Mouse (Mus musculus) liver, embryonic 14.5 days (tissue): ENCODE data around the gene Ppm1n. TPM values are rescaled to one million over a fixed set of nuclear protein-coding genes. Genes with fewer than 3 reads are reported as not detected.

Experiments
- ATAC-seq: fragments of 200-750 bp; cut with Nextera tagmentation; 2 replicates; pipeline ENCODE4 v1.8.0; 2017; ENCODE audit warnings: moderate number of reproducible peaks, mild to moderate bottlenecking, moderate library complexity; ENCODE audit not compliant: insufficient read depth
- DNase-seq, 3 experiments: peaks; one replicate each; pipeline ENCODE4 v3.0.0-alpha.2; 2012 to 2013; ENCODE audit warnings: low read depth in 3 of 3, low spot score in 3 of 3
- H3K27ac ChIP-seq: fragments of 300-500 bp; sonication (generic); 2 replicates; pipeline ENCODE4 v1.5.1; 2014; ENCODE audit warnings: moderate library complexity, mild to moderate bottlenecking, control low read depth, inconsistent platforms
- H3K27me3 ChIP-seq: fragments of 300-500 bp; sonication (generic); 2 replicates; pipeline ENCODE4 v1.6.1; 2014; ENCODE audit warnings: mild to moderate bottlenecking, low read length, moderate library complexity; ENCODE audit not compliant: control insufficient read depth, insufficient read depth
- H3K36me3 ChIP-seq: fragments of 300-500 bp; sonication (generic); replicated peaks from 2 replicates; pipeline ENCODE4 v1.6.1; 2014; ENCODE audit warnings: low read depth; ENCODE audit not compliant: control insufficient read depth, insufficient read depth
- H3K4me1 ChIP-seq, 2 experiments: fragments of 200-500 bp in 1 of 2; fragments of 300-500 bp in 1 of 2; sonication (generic) in 1 of 2; replicated peaks; 2 replicates each; pipeline ENCODE4 v1.6.1; 2012 to 2014; ENCODE audit warnings: antibody characterized with exemption in 1 of 2, inconsistent platforms in 1 of 2, low read length in 1 of 2; ENCODE audit not compliant: control insufficient read depth in 2 of 2, insufficient read depth in 2 of 2
- H3K4me2 ChIP-seq: fragments of 300-500 bp; sonication (generic); 2 replicates; pipeline ENCODE4 v1.6.1; 2014; ENCODE audit warnings: low read depth, mild to moderate bottlenecking, control low read depth, moderate library complexity
- H3K4me3 ChIP-seq, 2 experiments: fragments of 200-500 bp in 1 of 2; fragments of 300-500 bp in 1 of 2; sonication (generic) in 1 of 2; 2 replicates each; pipeline ENCODE4 v1.5.1; 2012 to 2014; ENCODE audit warnings: low read depth in 2 of 2, low read length in 2 of 2, mild to moderate bottlenecking in 2 of 2, control low read depth in 1 of 2, inconsistent platforms in 1 of 2, moderate library complexity in 1 of 2; ENCODE audit not compliant: insufficient read depth in 1 of 2
- H3K9ac ChIP-seq: fragments of 300-500 bp; sonication (generic); replicated peaks from 2 replicates; pipeline ENCODE4 v1.6.1; 2014; ENCODE audit warnings: mild to moderate bottlenecking, control low read depth, moderate library complexity
- H3K9me3 ChIP-seq: fragments of 300-500 bp; sonication (generic); 2 replicates; pipeline ENCODE4 v1.6.1; 2016; ENCODE audit warnings: low read length, mixed read lengths; ENCODE audit not compliant: control insufficient read depth
- CTCF ChIP-seq: IDR thresholded peaks from 2 replicates; pipeline ENCODE4 v1.5.1; 2016; ENCODE audit warnings: antibody characterized with exemption, low read depth, control low read depth
- EP300 ChIP-seq: IDR thresholded peaks from 2 replicates; pipeline ENCODE4 v1.6.1; 2016; ENCODE audit warnings: antibody characterized with exemption, low read depth
- WGBS: fragments of 180-500 bp; shearing (Covaris S2); extraction: QIAGEN DNeasy Blood & Tissue Kit; methylation state at CpG from one replicate; pipeline ENCODE4 v1.1.7; 2014; ENCODE audit not compliant: insufficient replicate concordance; 5-methylcytosine and 5-hydroxymethylcytosine counted together
- polyA plus RNA-seq, 2 experiments: library from polyadenylated mRNA; depleted of rRNA in 1 of 2; stranded (reverse) in 1 of 2; unstranded in 1 of 2; fragments of >200 nt; fragmentation: Nextera tagmentation in 1 of 2; extraction: Ambion mirVana in 1 of 2; gene quantifications; 2 replicates each; pipeline versions ENCODE4 v1.2.1 to v1.2.3; 2012 to 2014

Ppm1n gene
- polyA plus RNA-seq, 2 experiments = 0.04 TPM; not detected in 1

- H3K4me1 ChIP-seq = peaks cover 6 to 11% of the 10 kb centered on the region in 2 experiments; a peak in 3 of 4 replicates
- H3K4me2 ChIP-seq = no peak overlapping the region
Observed at GRCm38 (mm10) chr7:19305413-19305735, 25.5 kb upstream of the Ppm1n start.

DNA sequence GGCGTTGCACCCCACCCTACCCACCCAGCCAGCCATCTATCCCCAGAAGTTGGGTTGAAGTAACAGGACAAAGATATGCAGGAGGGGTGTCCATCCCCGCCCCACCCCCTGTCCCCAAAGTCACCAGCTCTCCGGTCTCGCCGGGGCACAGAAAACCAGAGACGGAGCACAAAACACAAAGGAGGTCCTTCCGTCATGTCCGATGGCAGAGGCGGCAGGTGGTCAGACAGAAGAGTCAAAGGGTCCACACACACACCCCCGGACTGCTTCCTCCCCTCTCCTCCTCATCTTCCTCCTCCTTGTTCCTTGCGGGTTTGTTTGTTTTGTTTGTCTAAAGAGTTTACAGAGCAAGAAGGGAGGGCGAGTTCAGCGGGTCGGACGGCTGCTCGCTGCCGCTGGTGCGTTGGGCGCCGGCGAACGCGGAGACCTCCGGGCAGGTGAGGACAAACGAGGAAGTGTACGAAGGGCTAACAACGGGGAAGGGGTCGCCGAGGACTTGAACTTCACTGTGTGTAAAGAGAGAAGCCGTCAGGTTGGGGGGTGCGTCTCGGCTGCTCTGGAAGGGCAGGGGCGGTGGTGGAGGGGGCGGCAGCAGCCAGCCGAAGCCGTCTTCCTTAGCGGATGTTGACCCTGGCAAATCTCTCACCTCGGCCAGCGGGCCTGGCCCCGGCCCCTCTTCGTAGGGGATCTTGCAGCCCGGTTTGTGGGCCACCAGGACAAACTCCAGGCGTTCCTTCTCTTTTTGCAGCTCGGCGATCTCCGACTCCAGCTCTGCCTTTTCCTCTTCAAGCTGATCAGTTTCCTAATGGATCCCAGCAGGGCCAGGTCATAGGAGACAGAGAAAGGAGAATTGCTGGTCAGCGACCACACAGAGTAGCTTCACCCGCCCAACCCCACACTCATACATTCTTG lies 24.9 kb upstream of the Ppm1n start:
- H3K4me2 ChIP-seq = peak overlapping the region; percentile 26
- H3K36me3 ChIP-seq = no peaks in the 10 kb centered on the region
- no peak for ATAC-seq
- H3K27me3 ChIP-seq = peaks cover 71% of the 10 kb centered on the region
- WGBS = 2% methylated on average over 48 of the region's 48 CpGs
- no peak for TF ChIP-seq CTCF
- no peak for TF ChIP-seq EP300
- H3K9ac ChIP-seq = no peak overlapping the region
- DNase-seq = no peak
- no peak overlapping the region for H3K27ac ChIP-seq
- H3K4me1 ChIP-seq = peaks cover 6 to 11% of the 10 kb centered on the region in 2 experiments; a peak in 3 of 4 replicates
- H3K4me3 ChIP-seq = peak overlapping the region in 1 of 2 experiments; percentile 10; a peak in 2 of 4 replicates
- no peaks in the 10 kb centered on the region for H3K9me3 ChIP-seq

More at GRCm38 (mm10) chr7:19305413-19305735, 25.5 kb upstream of the Ppm1n start:
- no peak for ATAC-seq
- Histone ChIP-seq H3K9me3 (no peaks in the 10 kb centered on the region), H3K27ac (no peak overlapping the region), H3K4me3 (no peak overlapping the region), H3K36me3 (no peaks in the 10 kb centered on the region), H3K9ac (no peak overlapping the region), H3K27me3 (peaks cover 71% of the 10 kb centered on the region)
- TF ChIP-seq EP300 (no peak), CTCF (no peak)
- WGBS = 9% methylated on average over 6 of the region's 6 CpGs
- no peak for DNase-seq

- Histone ChIP-seq H3K4me3 (no peak overlapping the region), H3K36me3 (no peaks in the 10 kb centered on the region), H3K4me2 (peak overlapping the region; percentile 28; the same call in 1 of the 2 replicates), H3K9ac (no peak overlapping the region), H3K4me1 (peaks cover 5 to 6% of the 10 kb centered on the region in 2 experiments; a peak in 3 of 4 replicates), H3K9me3 (no peaks in the 10 kb centered on the region), H3K27me3 (peaks cover 64% of the 10 kb centered on the region), H3K27ac (no peak overlapping the region)
- WGBS = 2% methylated on average over 16 of the region's 16 CpGs
- ATAC-seq = no peak
- DNase-seq = no peak
- TF ChIP-seq CTCF = peak; percentile 94
- no peak for TF ChIP-seq EP300
Observed at GRCm38 (mm10) chr7:19303770-19304169, 23.9 kb upstream of the Ppm1n start.

- Histone ChIP-seq H3K4me3 (no peak overlapping the region), H3K27ac (no peak overlapping the region), H3K9me3 (no peaks in the 10 kb centered on the region), H3K9ac (no peak overlapping the region), H3K4me1 (peaks cover 1 to 3% of the 10 kb centered on the region in 2 experiments; a peak in 2 of 4 replicates), H3K36me3 (no peaks in the 10 kb centered on the region), H3K4me2 (no peak overlapping the region), H3K27me3 (peaks cover 64% of the 10 kb centered on the region)
- DNase-seq = no peak
- no peak for TF ChIP-seq EP300
- TF ChIP-seq CTCF = no peak
- WGBS = 72% methylated on average over 12 of the region's 12 CpGs
- no peak for ATAC-seq
Observed at GRCm38 (mm10) chr7:19303046-19303305, 23.1 kb upstream of the Ppm1n start.

GRCm38 (mm10) chr7:19302264-19303045 lies 22.6 kb upstream of the Ppm1n start:
- no peak overlapping the region for H3K4me2 ChIP-seq
- DNase-seq = no peak

More at GRCm38 (mm10) chr7:19302264-19303045, 22.6 kb upstream of the Ppm1n start:
- no peak for ATAC-seq
- Histone ChIP-seq H3K36me3 (no peaks in the 10 kb centered on the region), H3K4me1 (peaks cover 0 to 3% of the 10 kb centered on the region in 2 experiments; a peak in 1 of 4 replicates), H3K9me3 (no peaks in the 10 kb centered on the region), H3K4me3 (no peak overlapping the region), H3K27ac (no peak overlapping the region), H3K27me3 (peaks cover 63% of the 10 kb centered on the region), H3K9ac (no peak overlapping the region; the same call in 1 of the 2 replicates)
- TF ChIP-seq CTCF = no peak
- no peak for TF ChIP-seq EP300
- 36% methylated on average over 13 of the region's 13 CpGs for WGBS
